Mouse (Mus musculus) limb, embryonic 14.5 days (tissue): Measurements from ENCODE around the gene Klhl36. TPM values are rescaled to one million over a fixed set of nuclear protein-coding genes. Genes with fewer than 3 reads are reported as not detected.

Source experiments
- ATAC-seq: fragments of 200-750 bp; cut with Nextera tagmentation; 2 replicates; pipeline ENCODE4 v1.8.0; 2017; ENCODE audit warnings: low read depth, moderate number of reproducible peaks, moderate TSS enrichment; ENCODE audit not compliant: low FRiP score
- DNase-seq: peaks from one replicate; pipeline ENCODE4 v3.0.0-alpha.2; 2015; ENCODE audit warnings: low spot score
- H3K27ac ChIP-seq: fragments of 300-500 bp; sonication (generic); replicated peaks from 2 replicates; pipeline ENCODE4 v1.5.1; 2014; ENCODE audit warnings: low read depth, mild to moderate bottlenecking, low read length, moderate library complexity, mixed read lengths
- H3K27me3 ChIP-seq: fragments of 300-500 bp; sonication (generic); 2 replicates; pipeline ENCODE4 v1.6.1; 2014; ENCODE audit warnings: low read length, mixed read lengths; ENCODE audit not compliant: control insufficient read depth, insufficient read depth
- H3K36me3 ChIP-seq: fragments of 300-500 bp; sonication (generic); 2 replicates; pipeline ENCODE4 v1.6.1; 2014; ENCODE audit warnings: mild to moderate bottlenecking, low read length, moderate library complexity, mixed read lengths; ENCODE audit not compliant: control insufficient read depth, insufficient read depth
- H3K4me1 ChIP-seq: fragments of 300-500 bp; sonication (generic); 2 replicates; pipeline ENCODE4 v1.6.1; 2014; ENCODE audit warnings: antibody characterized with exemption, low read length, mixed read lengths; ENCODE audit not compliant: control insufficient read depth, insufficient read depth
- H3K4me2 ChIP-seq: fragments of 300-500 bp; sonication (generic); replicated peaks from 2 replicates; pipeline ENCODE4 v1.6.1; 2014; ENCODE audit warnings: low read depth, mild to moderate bottlenecking, low read length, moderate library complexity; ENCODE audit not compliant: severe bottlenecking
- H3K4me3 ChIP-seq: fragments of 300-500 bp; sonication (generic); replicated peaks from 2 replicates; pipeline ENCODE4 v1.5.1; 2014; ENCODE audit warnings: low read length
- H3K9ac ChIP-seq: fragments of 300-500 bp; sonication (generic); 2 replicates; pipeline ENCODE4 v1.6.1; 2014; ENCODE audit warnings: mild to moderate bottlenecking, low read depth, low read length, moderate library complexity; ENCODE audit not compliant: severe bottlenecking
- H3K9me3 ChIP-seq: fragments of 300-500 bp; sonication (generic); 2 replicates; pipeline ENCODE4 v1.6.1; 2016; ENCODE audit warnings: low read length; ENCODE audit not compliant: control insufficient read depth
- POLR2A ChIP-seq: fragments of 200-500 bp; IDR thresholded peaks from 2 replicates; pipeline ENCODE4 v1.8.0; 2012; ENCODE audit warnings: inconsistent platforms, mild to moderate bottlenecking, moderate library complexity, borderline replicate concordance; ENCODE audit not compliant: insufficient read depth, insufficient read length; ENCODE audit errors: extremely low read depth
- WGBS: fragments of 180-500 bp; shearing (Covaris S2); extraction: QIAGEN DNeasy Blood & Tissue Kit; methylation state at CpG from one replicate; pipeline ENCODE4 v1.1.7; 2014; 5-methylcytosine and 5-hydroxymethylcytosine counted together
- polyA plus RNA-seq, 2 experiments: library from polyadenylated mRNA; depleted of rRNA in 1 of 2; stranded (reverse) in 1 of 2; unstranded in 1 of 2; fragments of >200 nt; fragmentation: Nextera tagmentation in 1 of 2; extraction: Ambion mirVana in 1 of 2; gene quantifications; 2 replicates each; pipeline versions ENCODE4 v1.2.1 to v1.2.3; 2012 to 2014

The Klhl36 gene
- polyA plus RNA-seq, 2 experiments, result 9.1 to 12.1 TPM

DNA sequence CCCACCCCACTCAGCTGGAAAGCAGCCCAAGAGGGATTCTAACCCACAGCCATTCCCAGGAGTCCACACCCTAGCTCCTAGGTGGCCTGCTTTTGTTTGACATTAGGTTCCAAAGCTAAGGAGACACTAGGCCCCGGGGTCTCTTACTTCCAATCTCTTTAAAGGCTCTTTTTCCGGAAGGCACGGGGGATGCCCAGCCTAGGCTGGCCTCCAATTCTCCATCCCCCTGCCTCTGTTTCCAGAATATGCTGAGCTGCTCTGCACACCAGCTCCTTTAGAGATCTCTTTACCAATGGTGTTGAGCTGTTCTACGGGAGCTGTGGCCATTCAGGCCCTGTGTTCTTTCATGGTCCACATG, 23.1 kb upstream of the Klhl36 start:
- H3K36me3 ChIP-seq, result 0 out of 2 replicates have a peak, but pooled peaks cover 4% of the 10 kb centered on the region
- peaks cover 20% of the 10 kb centered on the region for H3K4me1 ChIP-seq
- H3K27ac ChIP-seq, result no peak overlapping the region
- peak overlapping the region; percentile 82 for H3K4me2 ChIP-seq
- ATAC-seq (no peak), DNase-seq (no peak)
- H3K4me3 ChIP-seq, result peak overlapping the region; percentile 68
- no peak for TF ChIP-seq POLR2A
- 79% methylated on average over 4 of the region's 4 CpGs for WGBS
- H3K27me3 ChIP-seq, result no peaks in the 10 kb centered on the region
- H3K9ac ChIP-seq, result peak overlapping the region; percentile 59
- no peaks in the 10 kb centered on the region for H3K9me3 ChIP-seq

DNA sequence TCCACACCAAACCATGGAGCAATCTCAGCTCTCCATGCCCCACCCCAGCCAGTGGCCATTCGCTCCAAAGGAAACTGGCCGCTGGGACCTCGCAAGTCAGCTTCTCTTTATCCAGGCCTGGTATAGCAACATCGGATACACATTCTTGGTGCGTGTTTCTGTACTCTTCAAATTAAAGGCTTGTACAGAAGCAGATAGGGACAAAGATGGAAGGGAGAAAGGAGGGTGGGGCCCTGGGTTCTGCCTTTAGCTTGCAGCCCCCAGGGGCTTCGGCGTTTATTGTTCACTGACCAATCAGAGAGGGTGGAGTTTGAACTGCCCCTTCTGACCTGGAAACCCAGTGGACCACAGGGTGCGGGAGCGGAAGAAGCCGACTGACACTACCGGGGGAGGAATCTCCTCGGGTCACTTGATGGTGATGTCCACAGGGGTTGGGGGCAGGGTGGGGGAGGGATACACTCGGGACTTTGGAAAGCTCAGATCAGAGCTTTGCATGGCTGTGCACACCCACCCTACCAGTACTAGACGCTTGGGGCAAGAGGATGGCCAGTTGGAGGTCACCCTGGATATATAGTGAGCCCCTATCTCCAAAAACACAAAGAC, 22.5 kb upstream of the Klhl36 start:
- 0 out of 2 replicates have a peak, but pooled peaks cover 4% of the 10 kb centered on the region for H3K36me3 ChIP-seq
- H3K27me3 ChIP-seq, result no peaks in the 10 kb centered on the region
- no peak for TF ChIP-seq POLR2A
- H3K4me1 ChIP-seq, result peaks cover 20% of the 10 kb centered on the region
- no peak for DNase-seq
- peak overlapping the region; percentile 68 for H3K4me3 ChIP-seq
- H3K4me2 ChIP-seq, result peak overlapping the region; percentile 82
- WGBS, result 26% methylated on average over 14 of the region's 14 CpGs
- H3K9ac ChIP-seq, result peak overlapping the region; percentile 59
- H3K9me3 ChIP-seq, result no peaks in the 10 kb centered on the region
- no peak overlapping the region for H3K27ac ChIP-seq
- ATAC-seq, result no peak

DNA sequence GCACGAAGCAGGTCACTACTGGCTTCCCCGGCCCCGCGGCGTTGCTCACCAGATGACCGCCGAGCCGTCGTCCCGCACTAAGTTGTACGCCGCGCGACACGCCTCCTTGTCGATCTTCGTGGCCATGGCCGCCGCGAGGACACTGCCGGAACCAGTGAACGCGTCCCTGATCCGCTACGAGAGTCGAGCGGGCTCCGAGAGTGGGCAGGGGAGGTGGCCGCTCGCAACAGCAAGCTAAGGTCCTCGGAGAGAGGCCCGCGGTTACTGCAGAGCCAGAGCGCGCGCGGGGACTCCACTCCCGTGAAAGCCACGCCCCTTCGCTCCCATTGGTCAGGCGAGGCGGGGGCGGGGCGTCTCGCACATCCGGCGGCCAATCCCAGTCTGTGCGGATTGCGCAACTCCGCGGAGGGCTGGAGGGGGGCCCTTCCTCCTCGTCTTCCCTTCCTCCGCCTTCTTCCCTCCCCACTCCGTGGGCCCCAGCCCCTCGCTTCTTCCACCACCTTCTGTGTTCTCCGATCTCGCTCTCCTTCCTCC, 21.7 kb upstream of the Klhl36 start, which contains the start of gene Cotl1:
TSS of gene Cotl1 (minus strand) at position 270 of the 534 bp plus-strand sequence.
- 0 out of 2 replicates have a peak, but pooled peaks cover 4% of the 10 kb centered on the region for H3K36me3 ChIP-seq
- no peaks in the 10 kb centered on the region for H3K27me3 ChIP-seq
- H3K9ac ChIP-seq, result peak within 1 kb of the TSS; percentile 59
- peak within 1 kb of the TSS; percentile 82 for H3K4me2 ChIP-seq
- under 1% methylated on average over 48 of the region's 57 CpGs for WGBS
- peaks cover 20% of the 10 kb centered on the region for H3K4me1 ChIP-seq
- DNase-seq (peak; percentile 97), ATAC-seq (peak; percentile 97)
- TF ChIP-seq POLR2A, result peak; percentile 58; the same call in 1 of the 2 replicates
- H3K4me3 ChIP-seq, result peak within 1 kb of the TSS; percentile 68
- H3K9me3 ChIP-seq, result no peaks in the 10 kb centered on the region
- peak within 1 kb of the TSS; percentile 63; the same call in 1 of the 2 replicates for H3K27ac ChIP-seq

DNA sequence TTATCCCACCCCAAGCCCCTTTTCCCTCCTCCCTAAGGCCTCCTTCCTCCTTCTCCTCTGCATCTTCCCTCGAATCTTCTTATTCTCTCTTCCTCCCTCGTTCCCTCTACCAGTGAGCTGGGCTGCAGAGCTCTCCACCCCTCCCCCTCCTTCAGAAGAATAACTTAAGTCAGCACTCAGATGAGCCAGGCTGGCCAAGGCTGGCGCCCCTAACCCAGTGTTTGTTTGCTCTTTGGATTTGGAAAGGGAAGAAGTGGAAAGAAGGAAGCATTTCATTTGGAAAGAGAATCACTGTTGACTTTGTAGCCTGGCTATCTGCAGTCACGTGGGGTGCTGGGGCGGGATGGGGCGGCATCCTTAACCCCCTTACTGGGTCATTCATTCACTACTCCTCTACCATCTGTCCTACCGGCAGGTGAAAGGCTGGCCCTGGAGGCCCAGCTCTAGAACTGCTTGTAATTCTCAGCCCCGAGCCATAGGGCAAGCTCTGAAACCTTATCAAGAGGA, 21.1 kb upstream of the Klhl36 start:
- DNase-seq (no peak), ATAC-seq (0 out of 2 replicates have a peak, but pooled peaks have one; percentile 1)
- no peak for TF ChIP-seq POLR2A
- Histone ChIP-seq H3K36me3 (0 out of 2 replicates have a peak, but pooled peaks cover 4% of the 10 kb centered on the region), H3K4me1 (peaks cover 20% of the 10 kb centered on the region), H3K27me3 (no peaks in the 10 kb centered on the region), H3K4me2 (peak overlapping the region; percentile 82), H3K9me3 (no peaks in the 10 kb centered on the region), H3K27ac (peak overlapping the region; percentile 63; the same call in 1 of the 2 replicates), H3K9ac (peak overlapping the region; percentile 59), H3K4me3 (peak overlapping the region; percentile 68)
- 22% methylated on average over 8 of the region's 8 CpGs for WGBS

DNA sequence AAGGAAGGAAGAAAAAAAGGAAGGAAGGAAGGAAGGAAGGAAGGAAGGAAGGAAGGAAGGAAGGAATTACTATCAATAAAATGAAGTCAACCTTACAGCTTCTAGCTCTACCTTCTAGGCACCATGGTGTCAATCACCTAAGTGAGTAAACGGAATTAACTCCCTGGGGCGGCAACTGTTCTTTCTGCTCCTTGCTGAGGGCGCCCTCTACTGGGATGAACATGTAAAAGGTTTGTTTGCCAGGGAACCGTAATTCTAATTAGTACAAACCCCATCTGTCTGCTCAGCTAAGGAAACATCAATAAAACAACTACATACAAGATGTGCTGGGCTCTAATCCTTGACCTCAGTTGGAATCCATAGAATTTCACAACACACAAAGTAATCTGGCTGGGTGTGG, 18.6 kb upstream of the Klhl36 start:
- Histone ChIP-seq H3K36me3 (no peaks in the 10 kb centered on the region), H3K27ac (no peak overlapping the region), H3K9me3 (no peaks in the 10 kb centered on the region), H3K9ac (no peak overlapping the region), H3K4me3 (no peak overlapping the region), H3K27me3 (no peaks in the 10 kb centered on the region), H3K4me1 (peaks cover 17% of the 10 kb centered on the region), H3K4me2 (no peak overlapping the region)
- ATAC-seq (no peak), DNase-seq (peak; percentile 82)
- WGBS, result under 1% methylated on average over 4 of the region's 4 CpGs
- TF ChIP-seq POLR2A, result no peak
